Mouse (Mus musculus): ENCODE results near the gene Slco3a1. TPM values are rescaled to one million over a fixed set of nuclear protein-coding genes. Genes with fewer than 3 reads are reported as not detected.

Slco3a1 gene
- total and polyA plus RNA-seq, 3 experiments: 0.04 to 0.35 TPM; not detected in 1

DNA sequence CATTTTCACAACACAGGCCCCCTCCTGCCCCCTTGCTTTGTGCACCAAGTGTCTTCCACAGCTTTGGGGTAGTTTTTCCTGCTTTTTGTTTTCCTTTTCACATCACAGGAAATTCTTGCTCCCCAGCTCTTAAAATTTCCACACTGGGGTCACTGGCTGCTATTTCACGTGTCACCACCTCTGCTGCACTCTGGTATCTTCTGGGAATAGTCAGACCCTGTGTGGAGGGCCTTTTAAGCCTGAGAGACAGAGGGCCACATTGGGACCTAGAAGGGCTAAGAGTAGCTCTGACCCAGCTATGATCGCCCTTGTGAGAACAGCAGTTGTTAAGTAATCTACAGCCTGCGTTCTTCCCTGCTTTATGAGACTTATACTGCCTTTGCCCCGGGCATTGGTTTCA, 87.7 kb downstream of the Slco3a1 start:
- Histone ChIP-seq H3K36me3 (replicated peaks in 1 of 2; ENCODE audit: control insufficient read depth in 1 of 2, insufficient read depth in 1 of 2, low read length in 1 of 2) (no peaks in the 10 kb centered on the region), H3K4me2 (ENCODE audit: insufficient read depth, low read depth, poor library complexity, severe bottlenecking) (no peak overlapping the region), H3K9ac (ENCODE audit: insufficient read depth, low read depth) (no peak overlapping the region), H3K4me1 (ENCODE audit: control insufficient read depth in 1 of 2, insufficient read depth in 2 of 2) (no peaks in the 10 kb centered on the region), H3K27me3 (replicated peaks) (no peaks in the 10 kb centered on the region), H3K9me3 (replicated peaks; ENCODE audit: low read length) (peaks cover 31% of the 10 kb centered on the region), H3K79me2 (replicated peaks; ENCODE audit: control insufficient read depth, extremely low read depth, insufficient read depth, poor library complexity, severe bottlenecking) (no peaks in the 10 kb centered on the region), H3K4me3 (replicated peaks in 1 of 3; ENCODE audit: low read depth in 2 of 3, low read length in 2 of 3, poor library complexity in 1 of 3) (no peak overlapping the region), H3K27ac (ENCODE audit: insufficient read depth, low read depth) (no peak overlapping the region)
- no peak for TF ChIP-seq POLR2AphosphoS2 (IDR thresholded peaks at IDR 0.05; ENCODE audit: low read depth, low read length)
- DNase-seq (ENCODE audit: extremely low read depth): no peak
- dilution Hi-C loops (cut with MboI; ENCODE audit: extremely low pct_ligation_motif_present, extremely low pct_unique_long_range_greater_than_20kb, low sequenced_read_pairs): no loop called here
- in situ Hi-C loops (cut with MboI; ENCODE audit: low pct_ligation_motif_present, low pct_unique_long_range_greater_than_20kb, low sequenced_read_pairs): no loop called here

DNA sequence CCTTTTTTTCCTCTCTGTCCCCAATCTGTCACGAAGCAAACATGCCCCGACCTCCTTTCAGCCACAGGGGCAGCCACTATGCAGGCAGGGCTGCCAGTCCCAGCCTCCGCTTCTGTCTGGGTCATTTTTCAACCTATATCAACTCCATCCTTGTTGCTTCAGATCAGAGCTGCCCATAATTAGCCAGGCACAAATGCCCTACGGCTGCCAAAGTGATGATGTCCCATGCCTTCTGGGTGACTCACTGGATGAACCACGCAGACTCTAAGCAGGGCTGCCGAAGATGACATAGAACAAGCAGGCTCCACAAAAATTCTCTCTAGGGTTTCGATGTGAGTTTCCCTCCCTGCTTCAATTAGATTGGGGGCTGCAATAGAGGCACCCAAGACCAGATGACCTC, 89.9 kb downstream of the Slco3a1 start:
- in situ Hi-C loops (cut with MboI; ENCODE audit: low pct_ligation_motif_present, low pct_unique_long_range_greater_than_20kb, low sequenced_read_pairs): no loop called here
- DNase-seq (ENCODE audit: extremely low read depth): no peak
- H3K27ac ChIP-seq (ENCODE audit: insufficient read depth, low read depth): no peak overlapping the region
- H3K9me3 ChIP-seq (replicated peaks; ENCODE audit: low read length): peaks cover 34% of the 10 kb centered on the region
- 0 out of 4 replicates have a peak, but pooled peaks cover 0 to under 1% of the 10 kb centered on the region in 2 experiments for H3K4me1 ChIP-seq (ENCODE audit: control insufficient read depth in 1 of 2, insufficient read depth in 2 of 2)
- H3K4me3 ChIP-seq (replicated peaks in 1 of 3; ENCODE audit: low read depth in 2 of 3, low read length in 2 of 3, poor library complexity in 1 of 3): no peak overlapping the region
- dilution Hi-C loops (cut with MboI; ENCODE audit: extremely low pct_ligation_motif_present, extremely low pct_unique_long_range_greater_than_20kb, low sequenced_read_pairs): no loop called here
- H3K79me2 ChIP-seq (replicated peaks; ENCODE audit: control insufficient read depth, extremely low read depth, insufficient read depth, poor library complexity, severe bottlenecking): no peaks in the 10 kb centered on the region
- TF ChIP-seq ZMIZ1 (IDR thresholded peaks at IDR 0.05; ENCODE audit: low read depth, low read length): no peak
- TF ChIP-seq E2F4 (IDR thresholded peaks at IDR 0.05; ENCODE audit: insufficient replicate concordance, low read depth, low read length): no peak
- no peak for TF ChIP-seq TCF12 (IDR thresholded peaks at IDR 0.05; ENCODE audit: low read depth, low read length)
- no peak for TF ChIP-seq ELF1 (IDR thresholded peaks at IDR 0.05; ENCODE audit: low read depth, low read length)
- no peak for TF ChIP-seq MAZ (IDR thresholded peaks at IDR 0.05; ENCODE audit: low read depth, low read length)
- TF ChIP-seq USF2 (conservative IDR thresholded peaks at IDR 0.05; ENCODE audit: low read depth, low read length): no peak
- TF ChIP-seq TBP (conservative IDR thresholded peaks at IDR 0.05; ENCODE audit: low read depth, low read length): no peak
- TF ChIP-seq ZKSCAN1 (IDR thresholded peaks at IDR 0.05; ENCODE audit: borderline replicate concordance, low read depth, low read length): no peak
- TF ChIP-seq NELFE (IDR thresholded peaks at IDR 0.05; ENCODE audit: low read depth, low read length): no peak
- no peak for TF ChIP-seq RAD21 (IDR thresholded peaks at IDR 0.05; ENCODE audit: low read depth, low read length)
- TF ChIP-seq EP300 (IDR thresholded peaks at IDR 0.05; ENCODE audit: low read length): no peak
- H3K9ac ChIP-seq (ENCODE audit: insufficient read depth, low read depth): no peak overlapping the region
- H3K36me3 ChIP-seq (replicated peaks in 1 of 2; ENCODE audit: control insufficient read depth in 1 of 2, insufficient read depth in 1 of 2, low read length in 1 of 2): no peaks in the 10 kb centered on the region
- no peaks in the 10 kb centered on the region for H3K27me3 ChIP-seq (replicated peaks)
- H3K4me2 ChIP-seq (ENCODE audit: insufficient read depth, low read depth, poor library complexity, severe bottlenecking): no peak overlapping the region

DNA sequence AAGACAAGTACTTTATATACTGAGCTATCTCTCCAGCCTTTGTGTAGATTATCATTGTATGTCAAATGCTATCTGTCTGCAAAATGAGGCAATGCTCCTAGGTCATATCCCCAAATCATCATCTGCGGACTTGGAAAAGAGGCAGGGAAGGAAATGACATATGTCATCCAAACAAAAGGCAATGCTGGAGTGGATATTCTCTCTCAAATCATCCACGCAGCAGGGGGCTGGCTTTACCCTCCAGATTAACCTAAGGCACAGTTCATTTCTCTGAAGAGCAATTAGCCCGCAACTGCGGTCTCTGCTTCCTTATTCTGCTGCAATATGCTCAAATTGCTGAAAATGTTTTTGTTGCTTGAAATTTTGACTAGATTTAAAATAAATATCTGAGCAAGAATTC, 92.1 kb downstream of the Slco3a1 start:
- Histone ChIP-seq H3K4me2 (ENCODE audit: insufficient read depth, low read depth, poor library complexity, severe bottlenecking) (no peak overlapping the region), H3K4me3 (replicated peaks in 1 of 3; ENCODE audit: low read depth in 2 of 3, low read length in 2 of 3, poor library complexity in 1 of 3) (no peak overlapping the region), H3K9me3 (replicated peaks; ENCODE audit: low read length) (peaks cover 31% of the 10 kb centered on the region), H3K36me3 (replicated peaks in 1 of 2; ENCODE audit: control insufficient read depth in 1 of 2, insufficient read depth in 1 of 2, low read length in 1 of 2) (no peaks in the 10 kb centered on the region), H3K9ac (ENCODE audit: insufficient read depth, low read depth) (no peak overlapping the region), H3K27me3 (replicated peaks) (no peaks in the 10 kb centered on the region), H3K79me2 (replicated peaks; ENCODE audit: control insufficient read depth, extremely low read depth, insufficient read depth, poor library complexity, severe bottlenecking) (no peaks in the 10 kb centered on the region), H3K4me1 (ENCODE audit: control insufficient read depth in 1 of 2, insufficient read depth in 2 of 2) (0 out of 4 replicates have a peak, but pooled peaks cover 0 to 4% of the 10 kb centered on the region in 2 experiments), H3K27ac (ENCODE audit: insufficient read depth, low read depth) (no peak overlapping the region)
- no peak for TF ChIP-seq PAX5 (IDR thresholded peaks at IDR 0.05; ENCODE audit: low read length)
- TF ChIP-seq USF1 (IDR thresholded peaks at IDR 0.05; ENCODE audit: low read depth, low read length): no peak
- no peak for TF ChIP-seq NRF1 (IDR thresholded peaks at IDR 0.05; ENCODE audit: low read depth, low read length)
- no peak for TF ChIP-seq RCOR1 (conservative IDR thresholded peaks at IDR 0.05; ENCODE audit: low read depth, low read length)
- no peak for TF ChIP-seq POLR2AphosphoS2 (IDR thresholded peaks at IDR 0.05; ENCODE audit: low read depth, low read length)
- TF ChIP-seq NELFE (IDR thresholded peaks at IDR 0.05; ENCODE audit: low read depth, low read length): no peak
- no peak for TF ChIP-seq MEF2A (IDR thresholded peaks at IDR 0.05; ENCODE audit: borderline replicate concordance, low read depth, low read length)
- no peak for TF ChIP-seq ZKSCAN1 (IDR thresholded peaks at IDR 0.05; ENCODE audit: borderline replicate concordance, low read depth, low read length)
- TF ChIP-seq ZMIZ1 (IDR thresholded peaks at IDR 0.05; ENCODE audit: low read depth, low read length): no peak
- TF ChIP-seq JUN (IDR thresholded peaks at IDR 0.05; ENCODE audit: insufficient read depth, low read depth, low read length): no peak
- no peak for TF ChIP-seq EP300 (IDR thresholded peaks at IDR 0.05; ENCODE audit: low read length)
- TF ChIP-seq GABPA (IDR thresholded peaks at IDR 0.05; ENCODE audit: insufficient replicate concordance, low read depth, low read length): no peak
- no peak for TF ChIP-seq CHD2 (IDR thresholded peaks at IDR 0.05; ENCODE audit: low read length)
- TF ChIP-seq POLR2A (IDR thresholded peaks at IDR 0.05; ENCODE audit: low read depth, low read length): no peak
- no peak for TF ChIP-seq ZNF384 (IDR thresholded peaks at IDR 0.05; ENCODE audit: low read depth, low read length)
- TF ChIP-seq ETS1 (conservative IDR thresholded peaks at IDR 0.05; ENCODE audit: low read depth, low read length): no peak
- TF ChIP-seq TBP (conservative IDR thresholded peaks at IDR 0.05; ENCODE audit: low read depth, low read length): no peak
- no peak for TF ChIP-seq RAD21 (IDR thresholded peaks at IDR 0.05; ENCODE audit: low read depth, low read length)
- TF ChIP-seq USF2 (conservative IDR thresholded peaks at IDR 0.05; ENCODE audit: low read depth, low read length): no peak
- TF ChIP-seq ZC3H11A (IDR thresholded peaks at IDR 0.05; ENCODE audit: low read depth, low read length): no peak
- DNase-seq (ENCODE audit: extremely low read depth): no peak
- in situ Hi-C loops (cut with MboI; ENCODE audit: low pct_ligation_motif_present, low pct_unique_long_range_greater_than_20kb, low sequenced_read_pairs): no loop called here
- dilution Hi-C loops (cut with MboI; ENCODE audit: extremely low pct_ligation_motif_present, extremely low pct_unique_long_range_greater_than_20kb, low sequenced_read_pairs): no loop called here
